Mouse (Mus musculus) liver, embryonic 11.5 days (tissue): Measurements from ENCODE around the gene Olfr47. TPM values are rescaled to one million over a fixed set of nuclear protein-coding genes. Genes with fewer than 3 reads are reported as not detected.

Experiments used
- ATAC-seq: fragments of 200-750 bp; cut with Nextera tagmentation; replicated peaks from 2 replicates; pipeline ENCODE4 v1.8.0; 2017; ENCODE audit warnings: moderate number of reproducible peaks, mild to moderate bottlenecking, moderate TSS enrichment, moderate library complexity; ENCODE audit not compliant: low FRiP score
- DNase-seq: peaks from one replicate; pipeline ENCODE4 v3.0.0-alpha.2; 2017; ENCODE audit warnings: low spot score
- H3K27ac ChIP-seq: fragments of 300-500 bp; sonication (generic); 2 replicates; pipeline ENCODE4 v1.5.1; 2014; ENCODE audit warnings: mild to moderate bottlenecking, low read depth, low read length, control low read depth
- H3K27me3 ChIP-seq: fragments of 300-500 bp; sonication (generic); replicated peaks from 2 replicates; pipeline ENCODE4 v1.6.1; 2014; ENCODE audit warnings: low read length, mixed read lengths; ENCODE audit not compliant: control insufficient read depth, insufficient read depth
- H3K36me3 ChIP-seq: fragments of 300-500 bp; sonication (generic); 2 replicates; pipeline ENCODE4 v1.6.1; 2014; ENCODE audit warnings: mild to moderate bottlenecking, low read length, moderate library complexity, mixed read lengths; ENCODE audit not compliant: control insufficient read depth, insufficient read depth
- H3K4me1 ChIP-seq: fragments of 300-500 bp; sonication (generic); replicated peaks from 2 replicates; pipeline ENCODE4 v1.6.1; 2014; ENCODE audit warnings: low read length, mixed read lengths; ENCODE audit not compliant: control insufficient read depth, insufficient read depth
- H3K4me2 ChIP-seq: fragments of 300-500 bp; sonication (generic); 2 replicates; pipeline ENCODE4 v1.6.1; 2014; ENCODE audit warnings: mild to moderate bottlenecking, control low read depth, moderate library complexity
- H3K4me3 ChIP-seq: fragments of 300-500 bp; sonication (generic); 2 replicates; pipeline ENCODE4 v1.5.1; 2014; ENCODE audit warnings: low read depth, low read length, control low read depth
- H3K9ac ChIP-seq: fragments of 300-500 bp; sonication (generic); 2 replicates; pipeline ENCODE4 v1.6.1; 2014; ENCODE audit warnings: low read depth, low read length, control low read depth
- H3K9me3 ChIP-seq: fragments of 300-500 bp; sonication (generic); 2 replicates; pipeline ENCODE4 v1.6.1; 2016; ENCODE audit warnings: low read length, inconsistent platforms, mixed read lengths; ENCODE audit not compliant: control insufficient read depth
- WGBS: fragments of 180-500 bp; shearing (Covaris S2); extraction: QIAGEN DNeasy Blood & Tissue Kit; methylation state at CpG from one replicate; pipeline ENCODE4 v1.1.7; 2014; 5-methylcytosine and 5-hydroxymethylcytosine counted together
- polyA plus RNA-seq: library from polyadenylated mRNA; unstranded; fragments of >200 nt; fragmentation: Nextera tagmentation; extraction: Ambion mirVana; gene quantifications from 2 replicates; pipeline ENCODE4 v1.2.1, GENCODE M21; 2014

Gene Olfr47
- polyA plus RNA-seq, 1 experiment from 2014 or later = not detected

DNA sequence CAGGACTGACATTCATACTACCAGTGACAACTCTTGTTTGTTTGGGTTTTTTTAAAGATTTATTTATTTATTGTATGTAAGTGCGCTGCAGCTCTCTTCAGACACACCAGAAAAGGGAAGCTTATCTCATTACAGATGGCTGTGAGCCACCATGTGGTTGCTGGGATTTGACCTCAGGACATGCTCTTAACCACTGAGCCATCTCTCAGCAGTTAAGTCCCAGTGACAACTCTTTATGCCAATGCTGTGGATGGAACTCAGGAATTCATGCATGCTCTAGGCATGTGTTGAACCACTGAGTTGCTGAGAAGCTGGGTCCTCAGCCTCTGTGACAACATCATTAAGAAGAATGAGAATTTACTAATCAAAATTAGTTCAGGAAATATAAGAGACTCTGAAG, 21.7 kb downstream of the Olfr47 start:
- H3K4me1 ChIP-seq = no peaks in the 10 kb centered on the region
- H3K9ac ChIP-seq = no peak overlapping the region
- no peak overlapping the region for H3K4me2 ChIP-seq
- H3K9me3 ChIP-seq = no peaks in the 10 kb centered on the region
- no peak overlapping the region for H3K27ac ChIP-seq
- H3K27me3 ChIP-seq = no peaks in the 10 kb centered on the region
- WGBS = 52% methylated on average over 1 of the region's 1 CpGs
- H3K4me3 ChIP-seq = no peak overlapping the region
- ATAC-seq (no peak), DNase-seq (no peak)
- H3K36me3 ChIP-seq = no peaks in the 10 kb centered on the region

DNA sequence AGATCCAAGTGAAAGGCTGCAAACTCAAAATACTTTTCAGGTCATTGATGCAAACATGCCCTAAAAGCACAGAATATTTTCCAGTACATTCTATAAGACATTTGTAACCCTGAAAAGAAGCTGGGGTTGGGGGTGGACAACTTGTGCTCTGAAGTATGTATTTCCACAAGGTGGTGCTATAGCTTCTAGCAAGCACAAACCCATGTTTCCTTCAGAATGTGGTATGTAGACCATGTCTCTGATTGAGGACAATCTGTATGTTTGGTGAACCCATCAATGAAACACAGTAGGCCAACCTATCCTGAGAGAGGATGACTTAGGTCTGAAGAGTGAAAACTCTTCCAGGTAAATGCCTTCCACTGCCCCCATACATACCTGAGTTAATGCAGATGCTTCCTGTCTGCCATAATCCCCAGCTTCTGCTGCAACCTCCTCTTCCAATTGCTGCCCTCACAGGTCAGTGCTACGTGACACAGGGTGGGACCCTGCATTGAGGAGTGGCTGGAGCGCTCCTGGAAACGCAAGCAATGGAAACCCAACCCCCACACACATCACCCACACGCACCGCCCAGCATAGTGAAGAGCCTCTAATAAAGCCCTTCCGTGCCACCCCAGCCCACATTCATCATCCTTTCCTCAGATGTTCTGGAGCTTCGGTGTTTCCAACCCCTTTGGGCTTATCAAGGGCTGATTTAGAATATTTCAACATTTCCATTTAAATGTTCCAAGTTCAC, 23.0 kb downstream of the Olfr47 start:
- H3K9ac ChIP-seq = no peak overlapping the region
- no peak for DNase-seq
- H3K9me3 ChIP-seq = no peaks in the 10 kb centered on the region
- no peak overlapping the region for H3K4me2 ChIP-seq
- ATAC-seq = 0 out of 2 replicates have a peak, but pooled peaks have one; percentile 36
- H3K27me3 ChIP-seq = no peaks in the 10 kb centered on the region
- H3K27ac ChIP-seq = no peak overlapping the region
- no peaks in the 10 kb centered on the region for H3K36me3 ChIP-seq
- no peak overlapping the region for H3K4me3 ChIP-seq
- no peaks in the 10 kb centered on the region for H3K4me1 ChIP-seq
- WGBS = 53% methylated on average over 7 of the region's 7 CpGs

DNA sequence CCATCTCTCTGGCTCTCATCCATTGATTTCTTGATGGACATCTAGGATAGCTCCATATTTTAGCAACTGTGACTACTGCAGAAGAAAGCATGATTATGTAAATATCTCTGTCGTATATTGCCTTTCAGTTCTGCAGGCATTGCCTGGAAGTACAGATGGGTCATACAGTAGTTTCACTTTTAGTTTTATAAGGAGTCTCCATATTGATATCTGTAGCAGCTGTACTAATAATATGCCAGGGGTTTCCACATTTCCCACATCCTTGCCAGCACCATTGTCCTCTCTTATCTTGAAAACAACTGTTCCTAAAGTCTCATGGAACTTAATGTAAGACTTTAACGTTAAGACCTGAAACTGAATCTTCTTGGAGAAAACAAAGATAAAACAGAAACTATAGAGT, 29.4 kb downstream of the Olfr47 start:
- H3K4me3 ChIP-seq = no peak overlapping the region
- no peaks in the 10 kb centered on the region for H3K9me3 ChIP-seq
- WGBS = 61% methylated on average over 2 of the region's 2 CpGs
- peaks cover 6% of the 10 kb centered on the region for H3K27me3 ChIP-seq
- no peak overlapping the region for H3K4me2 ChIP-seq
- no peak overlapping the region for H3K9ac ChIP-seq
- H3K36me3 ChIP-seq = no peaks in the 10 kb centered on the region
- ATAC-seq (no peak), DNase-seq (no peak)
- H3K4me1 ChIP-seq = no peaks in the 10 kb centered on the region
- H3K27ac ChIP-seq = no peak overlapping the region

DNA sequence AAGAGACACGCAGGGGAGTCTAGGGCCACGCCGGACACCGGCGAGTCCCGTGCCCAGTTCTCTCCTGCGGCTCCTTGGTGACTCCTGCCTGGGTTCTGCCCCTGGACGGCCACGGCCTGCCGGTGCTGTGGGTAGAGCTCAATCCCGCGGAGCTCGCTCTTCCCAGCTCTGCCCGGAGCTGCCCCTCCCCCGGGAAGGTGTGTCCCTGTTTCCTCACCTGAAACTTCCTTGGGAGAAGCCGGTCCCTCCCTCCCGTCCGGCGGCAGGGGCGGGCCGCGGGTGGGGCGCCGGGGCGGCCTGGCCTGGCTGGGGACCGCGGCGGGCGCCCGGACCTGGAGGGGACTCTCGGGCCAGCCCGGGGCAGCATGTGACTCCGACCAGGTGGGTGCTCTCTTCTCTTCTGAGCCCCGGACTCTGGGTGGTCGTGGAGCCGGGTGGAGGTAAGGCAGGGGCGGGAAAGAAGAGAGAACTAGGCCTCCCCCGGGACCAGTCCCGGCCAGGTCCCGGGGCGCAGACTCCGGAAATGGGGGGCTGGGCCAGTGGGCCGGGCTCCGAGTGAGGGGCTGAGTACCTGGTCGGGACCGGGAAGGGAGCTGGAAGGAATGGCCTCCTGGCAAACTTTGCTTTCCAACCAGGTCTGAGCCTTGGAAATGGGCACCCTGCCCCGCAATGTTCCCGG, 34.2 kb downstream of the Olfr47 start, which contains the start of gene Arhgef5:
Gene Arhgef5, plus strand, starts transcription at position 220 of the 679 bp plus-strand sequence.
- peaks cover 6% of the 10 kb centered on the region for H3K27me3 ChIP-seq
- no peaks in the 10 kb centered on the region for H3K4me1 ChIP-seq
- H3K9me3 ChIP-seq = no peaks in the 10 kb centered on the region
- peak within 1 kb of the TSS; percentile 62 for H3K9ac ChIP-seq
- H3K4me2 ChIP-seq = peak within 1 kb of the TSS; percentile 79
- ATAC-seq (peak; percentile 64), DNase-seq (peak; percentile 57)
- WGBS = 1% methylated on average over 40 of the region's 48 CpGs
- no peaks in the 10 kb centered on the region for H3K36me3 ChIP-seq
- no peak within 1 kb of the TSS; the same call in 1 of the 2 replicates for H3K27ac ChIP-seq
- H3K4me3 ChIP-seq = peak within 1 kb of the TSS; percentile 62

DNA sequence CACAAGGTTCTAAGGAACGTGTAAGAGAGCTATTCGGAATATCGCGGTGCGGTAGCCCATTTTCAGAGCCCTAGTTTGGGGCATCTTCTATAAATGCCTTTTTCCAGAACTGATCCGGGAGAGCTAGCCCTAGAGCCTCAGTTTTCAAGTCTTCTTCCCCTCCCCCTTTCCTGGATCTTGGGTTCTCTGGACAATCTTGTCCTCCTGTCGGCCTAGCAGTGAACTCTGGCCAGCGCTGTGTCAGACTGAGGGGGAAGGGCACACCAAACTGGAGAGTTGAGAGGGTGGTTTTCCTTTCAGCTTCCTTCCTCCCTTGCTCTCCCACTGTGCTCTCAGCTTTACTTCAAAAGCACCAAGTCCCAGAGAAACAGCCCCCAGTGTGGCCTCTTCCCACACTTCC, 35.0 kb downstream of the Olfr47 start:
- H3K4me3 ChIP-seq = peak overlapping the region; percentile 62
- no peak overlapping the region for H3K27ac ChIP-seq
- no peaks in the 10 kb centered on the region for H3K36me3 ChIP-seq
- peak; percentile 58; the same call in 1 of the 2 replicates for ATAC-seq
- no peak overlapping the region for H3K9ac ChIP-seq
- no peaks in the 10 kb centered on the region for H3K9me3 ChIP-seq
- peak; percentile 40 for DNase-seq
- peak overlapping the region; percentile 79 for H3K4me2 ChIP-seq
- 7% methylated on average over 8 of the region's 8 CpGs for WGBS
- H3K4me1 ChIP-seq = no peaks in the 10 kb centered on the region
- H3K27me3 ChIP-seq = peaks cover 6% of the 10 kb centered on the region

DNA sequence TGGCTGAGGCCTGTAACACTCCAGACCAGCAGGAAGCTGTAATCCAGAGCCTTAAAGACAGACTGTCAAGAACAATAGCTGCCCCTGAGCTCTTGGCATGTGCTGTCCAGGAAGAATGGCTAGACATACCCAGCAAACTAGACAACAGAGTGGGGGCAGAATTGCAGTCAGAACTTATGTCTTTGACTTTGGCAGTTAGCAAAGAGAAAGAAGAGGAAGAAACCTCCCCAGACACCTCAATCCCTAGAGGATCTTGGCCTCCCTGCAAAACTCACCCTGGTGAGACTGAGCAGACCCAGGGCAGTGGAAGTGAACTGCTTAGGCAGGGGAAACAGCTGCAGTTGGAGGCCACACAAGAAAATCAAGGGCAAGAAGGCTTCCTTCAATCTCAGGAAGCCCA, 41.3 kb downstream of the Olfr47 start:
- Histone ChIP-seq H3K27me3 (no peaks in the 10 kb centered on the region), H3K9me3 (no peaks in the 10 kb centered on the region), H3K4me2 (no peak overlapping the region), H3K4me3 (no peak overlapping the region), H3K36me3 (no peaks in the 10 kb centered on the region), H3K9ac (no peak overlapping the region), H3K4me1 (no peaks in the 10 kb centered on the region), H3K27ac (no peak overlapping the region)
- no peak for DNase-seq
- no peak for ATAC-seq

DNA sequence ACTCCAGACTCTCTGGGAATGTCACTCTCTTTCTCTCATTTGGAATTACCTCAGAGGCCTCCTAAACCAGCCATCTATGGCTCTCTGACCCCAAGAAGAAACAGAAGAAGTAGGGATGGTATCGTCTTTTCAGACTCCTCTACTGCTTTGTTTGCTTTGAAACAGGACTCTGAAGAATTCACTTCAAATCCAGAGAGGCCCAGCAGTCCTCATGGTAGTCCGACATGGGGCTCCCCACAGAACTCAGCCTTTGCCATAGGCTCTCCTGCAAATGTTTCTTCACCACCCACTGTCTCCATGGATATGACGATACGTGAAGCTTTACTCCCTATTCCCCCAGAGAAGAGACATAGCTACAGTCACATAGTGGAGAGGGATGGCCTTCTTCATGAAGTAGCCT, 42.8 kb downstream of the Olfr47 start:
- no peak overlapping the region for H3K4me3 ChIP-seq
- no peak for ATAC-seq
- WGBS = 85% methylated on average over 4 of the region's 4 CpGs

DNA sequence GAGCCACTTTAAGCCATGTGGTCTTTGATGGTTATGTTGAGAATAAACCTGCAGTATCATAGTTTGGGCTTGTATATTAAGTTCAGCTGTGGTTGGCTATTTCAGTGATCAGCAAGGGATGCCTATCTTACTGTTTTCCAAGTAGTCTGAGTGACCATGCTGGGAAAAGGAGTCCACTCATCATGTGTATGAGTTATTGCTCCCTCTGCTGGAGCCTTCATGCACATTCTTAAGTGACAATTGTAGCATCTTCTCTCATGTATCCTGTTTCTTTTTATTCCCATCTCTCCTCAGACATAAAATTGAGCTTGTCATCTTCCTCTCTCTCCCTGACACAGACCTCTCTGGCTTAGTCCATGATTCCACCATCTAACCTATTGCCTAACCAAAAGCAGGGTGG, 46.9 kb downstream of the Olfr47 start:
- H3K9me3 ChIP-seq = no peaks in the 10 kb centered on the region
- no peaks in the 10 kb centered on the region for H3K36me3 ChIP-seq
- H3K4me1 ChIP-seq = no peaks in the 10 kb centered on the region
- ATAC-seq (no peak), DNase-seq (no peak)
- H3K4me2 ChIP-seq = no peak overlapping the region
- no peaks in the 10 kb centered on the region for H3K27me3 ChIP-seq
- no peak overlapping the region for H3K27ac ChIP-seq
- no peak overlapping the region for H3K4me3 ChIP-seq
- no peak overlapping the region for H3K9ac ChIP-seq

More for the DNA sequence above, 42.8 kb downstream of the Olfr47 start:
- DNase-seq = no peak
- H3K36me3 ChIP-seq = no peaks in the 10 kb centered on the region
- no peak overlapping the region for H3K4me2 ChIP-seq
- H3K4me1 ChIP-seq = no peaks in the 10 kb centered on the region
- H3K9ac ChIP-seq = no peak overlapping the region
- no peaks in the 10 kb centered on the region for H3K9me3 ChIP-seq
- no peak overlapping the region for H3K27ac ChIP-seq
- H3K27me3 ChIP-seq = no peaks in the 10 kb centered on the region

DNA sequence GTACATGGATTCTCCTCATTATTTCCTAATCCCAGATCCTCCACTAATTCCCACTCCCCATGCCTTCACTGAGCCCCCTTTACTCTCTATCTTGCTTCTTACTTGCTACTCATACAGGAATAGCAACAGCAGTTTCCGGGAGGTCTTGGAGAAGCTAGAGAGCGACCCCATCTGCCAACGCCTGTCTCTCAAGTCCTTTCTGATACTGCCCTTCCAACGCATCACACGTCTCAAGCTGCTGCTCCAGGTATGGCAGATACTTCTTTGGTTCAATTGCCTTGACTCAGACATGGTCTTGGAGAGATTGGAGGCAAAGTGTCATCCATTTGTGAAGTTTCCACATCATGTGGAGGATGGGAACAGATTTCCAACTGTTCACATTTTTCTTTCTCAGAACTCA, 49.2 kb downstream of the Olfr47 start:
- Histone ChIP-seq H3K27ac (no peak overlapping the region), H3K4me2 (no peak overlapping the region), H3K9me3 (no peaks in the 10 kb centered on the region), H3K9ac (no peak overlapping the region), H3K4me3 (no peak overlapping the region), H3K36me3 (no peaks in the 10 kb centered on the region), H3K4me1 (no peaks in the 10 kb centered on the region), H3K27me3 (no peaks in the 10 kb centered on the region)
- DNase-seq (no peak), ATAC-seq (no peak)
- WGBS = 89% methylated on average over 5 of the region's 5 CpGs
